Mouse (Mus musculus): ENCODE results near the gene Gpr137c. TPM values are rescaled to one million over a fixed set of nuclear protein-coding genes. Genes with fewer than 3 reads are reported as not detected.

Gpr137c gene
- polyA plus RNA-seq, 1 experiment from 2014 or later, result 15.2 TPM

- Histone ChIP-seq H3K9me3 (replicated peaks; ENCODE audit: control insufficient read depth, low read length, poor library complexity, severe bottlenecking) (no peaks in the 10 kb centered on the region), H3K27ac (ENCODE audit: low read length) (no peak overlapping the region), H3K4me1 (ENCODE audit: control insufficient read depth, insufficient read depth, low read length) (no peaks in the 10 kb centered on the region), H3K9ac (ENCODE audit: low read depth, low read length) (no peak overlapping the region), H3K4me3 (ENCODE audit: low read depth, low read length) (no peak overlapping the region), H3K36me3 (ENCODE audit: control insufficient read depth, insufficient read depth, low read length) (peaks cover 6% of the 10 kb centered on the region), H3K4me2 (ENCODE audit: low read length) (no peak overlapping the region), H3K27me3 (ENCODE audit: control insufficient read depth, insufficient read depth, low read depth, low read length) (no peaks in the 10 kb centered on the region)
- no peak for ATAC-seq
- 92% methylated on average over 1 of the region's 1 CpGs for WGBS
Observed at GRCm38 (mm10) chr14:45211431-45211830, 8.1 kb upstream of the Gpr137c start.

DNA sequence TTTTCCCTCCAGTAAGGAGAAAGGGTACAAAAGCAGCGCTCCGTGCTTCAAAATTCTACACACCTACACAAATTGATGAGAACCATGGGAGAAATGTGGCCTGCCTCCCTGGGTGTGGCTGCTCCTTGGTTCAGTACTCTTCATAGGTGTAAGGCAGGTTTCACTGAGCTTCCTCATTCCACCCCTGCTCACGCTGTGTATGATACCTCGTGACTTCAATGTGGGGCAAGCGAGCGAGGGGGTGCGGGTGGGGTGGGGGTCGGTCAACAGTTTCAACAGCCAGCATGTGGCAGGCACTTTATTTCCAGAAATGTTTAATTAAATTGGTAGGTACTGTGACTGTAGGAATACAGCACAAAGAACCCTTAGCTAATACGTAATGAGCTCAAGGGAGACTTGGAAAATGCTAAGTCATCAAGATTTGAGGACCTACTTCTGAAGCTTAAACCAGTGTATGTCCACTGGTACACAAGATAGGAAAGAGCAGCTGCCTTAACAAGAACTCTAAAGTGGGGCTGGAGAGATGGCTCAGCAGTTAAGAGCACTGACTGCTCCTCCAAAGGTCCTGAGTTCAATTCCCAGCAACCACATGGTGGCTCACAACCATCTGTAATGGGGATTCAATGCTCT is 2.7 kb upstream of the Gpr137c start:
- Histone ChIP-seq H3K27ac (ENCODE audit: low read length) (no peak overlapping the region), H3K4me3 (ENCODE audit: low read depth, low read length) (no peak overlapping the region), H3K4me1 (ENCODE audit: control insufficient read depth, insufficient read depth, low read length) (peaks cover 18% of the 10 kb centered on the region), H3K27me3 (ENCODE audit: control insufficient read depth, insufficient read depth, low read depth, low read length) (no peaks in the 10 kb centered on the region), H3K4me2 (ENCODE audit: low read length) (no peak overlapping the region), H3K9ac (ENCODE audit: low read depth, low read length) (no peak overlapping the region), H3K36me3 (ENCODE audit: control insufficient read depth, insufficient read depth, low read length) (no peaks in the 10 kb centered on the region), H3K9me3 (replicated peaks; ENCODE audit: control insufficient read depth, low read length, poor library complexity, severe bottlenecking) (no peaks in the 10 kb centered on the region)
- ATAC-seq, result no peak
- WGBS, result 97% methylated on average over 9 of the region's 9 CpGs

DNA sequence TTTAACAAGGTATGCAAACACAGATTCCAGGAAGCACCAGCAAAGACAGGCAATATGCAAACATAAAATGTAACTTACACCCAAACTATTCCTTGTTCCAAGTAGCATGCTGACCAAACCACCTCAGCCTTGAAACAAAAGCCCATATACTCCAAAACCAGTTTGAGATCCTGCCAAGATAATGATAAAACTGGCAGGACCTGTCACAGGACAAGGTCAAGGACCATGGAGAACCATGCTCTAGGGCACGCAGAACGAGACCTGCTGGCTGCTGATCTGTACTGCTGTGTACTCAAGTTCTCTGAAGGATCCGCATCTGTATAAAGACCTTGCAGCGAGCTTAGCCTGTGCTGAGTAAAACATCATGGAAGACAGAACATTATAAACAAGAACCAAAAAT is 1.8 kb upstream of the Gpr137c start:
- no peaks in the 10 kb centered on the region for H3K27me3 ChIP-seq (ENCODE audit: control insufficient read depth, insufficient read depth, low read depth, low read length)
- ATAC-seq, result no peak
- no peaks in the 10 kb centered on the region for H3K9me3 ChIP-seq (replicated peaks; ENCODE audit: control insufficient read depth, low read length, poor library complexity, severe bottlenecking)
- peak overlapping the region; percentile 84 for H3K4me3 ChIP-seq (ENCODE audit: low read depth, low read length)
- no peak overlapping the region for H3K27ac ChIP-seq (ENCODE audit: low read length)
- H3K4me1 ChIP-seq (ENCODE audit: control insufficient read depth, insufficient read depth, low read length), result peaks cover 22% of the 10 kb centered on the region
- no peak overlapping the region for H3K9ac ChIP-seq (ENCODE audit: low read depth, low read length)
- H3K36me3 ChIP-seq (ENCODE audit: control insufficient read depth, insufficient read depth, low read length), result no peaks in the 10 kb centered on the region
- 86% methylated on average over 4 of the region's 4 CpGs for WGBS
- H3K4me2 ChIP-seq (ENCODE audit: low read length), result peak overlapping the region; percentile 72

GRCm38 (mm10) chr14:45220090-45220956 is 806 bp downstream of the Gpr137c start, which contains the start of gene Txndc16:
Gene Txndc16, minus strand, starts transcription at chr14:45220328.
- under 1% methylated on average over 51 of the region's 59 CpGs for WGBS
- Histone ChIP-seq H3K36me3 (ENCODE audit: control insufficient read depth, insufficient read depth, low read length) (no peaks in the 10 kb centered on the region), H3K27me3 (ENCODE audit: control insufficient read depth, insufficient read depth, low read depth, low read length) (no peaks in the 10 kb centered on the region), H3K4me3 (ENCODE audit: low read depth, low read length) (peak within 1 kb of the TSS; percentile 84), H3K9me3 (replicated peaks; ENCODE audit: control insufficient read depth, low read length, poor library complexity, severe bottlenecking) (no peaks in the 10 kb centered on the region), H3K27ac (ENCODE audit: low read length) (peak within 1 kb of the TSS; percentile 97), H3K4me1 (ENCODE audit: control insufficient read depth, insufficient read depth, low read length) (peaks cover 27% of the 10 kb centered on the region), H3K4me2 (ENCODE audit: low read length) (peak within 1 kb of the TSS; percentile 72), H3K9ac (ENCODE audit: low read depth, low read length) (peak within 1 kb of the TSS; percentile 93)
- peak; percentile 62 for ATAC-seq

- no peak for ATAC-seq
- H3K9me3 ChIP-seq (replicated peaks; ENCODE audit: control insufficient read depth, low read length, poor library complexity, severe bottlenecking), result no peaks in the 10 kb centered on the region
- H3K9ac ChIP-seq (ENCODE audit: low read depth, low read length), result peak overlapping the region; percentile 93
- H3K4me2 ChIP-seq (ENCODE audit: low read length), result peak overlapping the region; percentile 55
- WGBS, result 8% methylated on average over 11 of the region's 11 CpGs
- H3K27ac ChIP-seq (ENCODE audit: low read length), result peak overlapping the region; percentile 97
- no peaks in the 10 kb centered on the region for H3K36me3 ChIP-seq (ENCODE audit: control insufficient read depth, insufficient read depth, low read length)
- H3K27me3 ChIP-seq (ENCODE audit: control insufficient read depth, insufficient read depth, low read depth, low read length), result no peaks in the 10 kb centered on the region
- peaks cover 27% of the 10 kb centered on the region for H3K4me1 ChIP-seq (ENCODE audit: control insufficient read depth, insufficient read depth, low read length)
- H3K4me3 ChIP-seq (ENCODE audit: low read depth, low read length), result peak overlapping the region; percentile 84
Observed at GRCm38 (mm10) chr14:45220957-45221630, 1.6 kb downstream of the Gpr137c start.

DNA sequence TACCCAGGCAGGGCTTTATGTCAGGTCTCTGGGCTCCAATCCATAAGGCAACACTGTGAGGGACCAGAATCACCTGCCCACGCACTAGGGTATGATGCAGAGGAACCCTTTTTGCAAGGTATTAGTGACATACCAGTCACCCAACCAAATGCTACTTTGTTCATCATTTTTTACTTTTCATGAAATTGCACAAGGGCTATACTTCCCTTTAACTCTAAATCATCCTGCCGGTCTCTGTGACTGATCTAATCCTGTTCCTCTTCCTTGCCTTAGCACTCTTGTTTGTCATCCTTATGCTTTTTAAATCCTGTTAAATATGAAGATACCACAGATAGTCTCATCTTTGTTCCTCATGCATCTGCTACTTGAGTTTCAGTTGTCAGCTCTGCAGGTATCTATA is 19.5 kb downstream of the Gpr137c start:
- Histone ChIP-seq H3K4me3 (ENCODE audit: low read depth, low read length) (no peak overlapping the region), H3K27ac (ENCODE audit: low read length) (no peak overlapping the region), H3K4me2 (ENCODE audit: low read length) (no peak overlapping the region), H3K36me3 (ENCODE audit: control insufficient read depth, insufficient read depth, low read length) (no peaks in the 10 kb centered on the region), H3K9me3 (replicated peaks; ENCODE audit: control insufficient read depth, low read length, poor library complexity, severe bottlenecking) (no peaks in the 10 kb centered on the region), H3K9ac (ENCODE audit: low read depth, low read length) (no peak overlapping the region), H3K4me1 (ENCODE audit: control insufficient read depth, insufficient read depth, low read length) (no peaks in the 10 kb centered on the region), H3K27me3 (ENCODE audit: control insufficient read depth, insufficient read depth, low read depth, low read length) (no peaks in the 10 kb centered on the region)
- WGBS, result 89% methylated on average over 2 of the region's 2 CpGs
- ATAC-seq, result no peak

GRCm38 (mm10) chr14:45241613-45242012 is 22.1 kb downstream of the Gpr137c start:
- H3K27me3 ChIP-seq (ENCODE audit: control insufficient read depth, insufficient read depth, low read depth, low read length), result no peaks in the 10 kb centered on the region
- 60% methylated on average over 1 of the region's 1 CpGs for WGBS
- H3K36me3 ChIP-seq (ENCODE audit: control insufficient read depth, insufficient read depth, low read length), result peaks cover 3% of the 10 kb centered on the region; the same call in 1 of the 2 replicates
- ATAC-seq, result no peak
- H3K9ac ChIP-seq (ENCODE audit: low read depth, low read length), result no peak overlapping the region
- H3K27ac ChIP-seq (ENCODE audit: low read length), result no peak overlapping the region
- no peaks in the 10 kb centered on the region for H3K9me3 ChIP-seq (replicated peaks; ENCODE audit: control insufficient read depth, low read length, poor library complexity, severe bottlenecking)
- no peak overlapping the region for H3K4me2 ChIP-seq (ENCODE audit: low read length)
- H3K4me3 ChIP-seq (ENCODE audit: low read depth, low read length), result no peak overlapping the region
- H3K4me1 ChIP-seq (ENCODE audit: control insufficient read depth, insufficient read depth, low read length), result no peaks in the 10 kb centered on the region

DNA sequence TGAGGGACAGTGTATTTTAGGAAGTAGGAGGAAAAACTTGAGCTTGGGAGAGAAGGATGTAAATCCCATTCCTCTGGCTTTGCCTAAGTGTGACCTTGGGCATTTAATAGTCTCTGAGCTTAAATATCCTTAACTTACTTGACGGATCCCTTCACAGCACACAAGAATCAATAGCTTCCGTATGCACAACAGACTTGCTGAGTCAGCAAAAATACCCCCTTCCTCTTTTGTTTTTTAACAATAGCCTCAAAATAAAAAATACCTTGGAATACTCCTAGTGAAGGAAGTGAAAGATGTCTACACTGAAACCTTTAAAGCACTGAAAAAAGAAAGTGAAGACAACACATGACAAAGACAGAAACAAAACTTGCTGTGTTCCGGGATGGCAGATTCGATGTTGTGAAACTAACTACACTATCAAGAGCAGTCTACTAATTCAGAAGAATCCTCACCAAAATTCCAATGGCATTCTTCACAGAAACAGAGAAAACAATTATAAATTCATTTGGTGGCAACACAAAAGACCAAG is 32.1 kb downstream of the Gpr137c start:
- Histone ChIP-seq H3K27me3 (ENCODE audit: control insufficient read depth, insufficient read depth, low read depth, low read length) (no peaks in the 10 kb centered on the region), H3K9me3 (replicated peaks; ENCODE audit: control insufficient read depth, low read length, poor library complexity, severe bottlenecking) (no peaks in the 10 kb centered on the region), H3K36me3 (ENCODE audit: control insufficient read depth, insufficient read depth, low read length) (peaks cover 13% of the 10 kb centered on the region), H3K4me1 (ENCODE audit: control insufficient read depth, insufficient read depth, low read length) (no peaks in the 10 kb centered on the region), H3K4me3 (ENCODE audit: low read depth, low read length) (no peak overlapping the region), H3K27ac (ENCODE audit: low read length) (no peak overlapping the region), H3K9ac (ENCODE audit: low read depth, low read length) (no peak overlapping the region), H3K4me2 (ENCODE audit: low read length) (no peak overlapping the region)
- ATAC-seq, result no peak
- WGBS, result 90% methylated on average over 4 of the region's 4 CpGs
